In the genomic region with DNA sequence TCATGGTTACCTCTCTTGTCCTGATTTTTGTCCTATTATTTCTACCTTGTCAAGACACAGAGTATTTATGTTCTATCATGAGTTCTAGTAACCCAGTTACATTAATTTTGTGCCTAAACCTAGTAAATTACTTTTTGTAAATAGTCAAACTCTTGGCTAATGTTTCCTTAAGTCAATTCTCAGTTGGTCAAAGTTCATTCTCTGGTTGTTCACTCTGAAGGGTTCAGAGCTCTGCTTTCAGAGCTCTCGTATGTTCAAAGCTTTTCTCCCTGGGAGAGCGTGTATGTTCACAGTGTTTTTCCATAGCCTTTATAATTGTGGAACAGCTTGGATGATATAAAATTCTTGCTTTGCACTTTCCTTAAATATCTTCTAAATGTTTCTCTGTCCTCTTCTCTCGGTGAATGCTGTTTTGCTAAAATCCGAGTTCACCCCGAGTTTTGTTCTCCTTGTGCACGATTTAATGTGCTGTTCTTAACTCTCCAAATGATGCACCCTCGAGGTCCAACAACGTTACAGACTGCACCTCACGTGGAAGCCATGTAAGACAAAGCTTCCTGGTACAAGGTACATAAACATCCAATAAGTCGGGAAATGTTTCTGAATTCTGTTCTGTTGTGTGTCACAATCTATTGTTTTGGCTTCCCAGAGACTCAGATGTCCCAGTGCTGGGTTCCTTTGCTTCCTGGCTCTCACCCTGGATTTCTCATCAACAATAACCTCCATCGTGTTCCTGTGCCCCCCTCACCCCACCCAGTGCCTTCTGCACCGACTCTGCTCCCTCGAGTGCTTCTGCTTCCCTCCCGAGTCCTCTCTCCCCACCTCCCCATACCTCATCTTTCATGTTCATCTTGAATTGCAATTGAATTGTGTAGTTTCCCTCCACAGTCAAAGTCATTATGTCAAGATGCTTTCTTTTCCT, we compare ENCODE assay signal across 26 mouse cellular contexts.
A peak's percentile ranks its signal among the peaks of the same experiment; 100 is the strongest.
DNase-seq lines count a peak whose midpoint lies in the region; ATAC-seq and TF ChIP-seq lines count a peak whose summit lies in the region.
"Had no signal": no experiment of that assay in that cellular context is flagged by ENCODE, and none has a peak within 500 bp of the region (broad histone marks: within the 10 kb centered on the region; RNA-seq: fewer than 3 reads in every experiment).

No protein-coding gene starts in this region.

- TF ChIP-seq CTCF in liver, adult 2 months (IDR thresholded peaks at IDR 0.05; ENCODE audit: low read depth, low read length) = no peak
- TF ChIP-seq CTCF in cortical plate, adult 2 months (IDR thresholded peaks at IDR 0.05; ENCODE audit: extremely low read depth, insufficient read depth, low read length) = no peak

- no peak overlapping the region for H3K4me2 ChIP-seq in intestine, embryonic 16.5 days (ENCODE audit: low read depth, low read length)
- H3K4me2 ChIP-seq in intestine, embryonic 15.5 days (replicated peaks) = no peak overlapping the region
- H3K4me2 ChIP-seq: embryonic facial prominence, embryonic 12.5 days; forebrain, embryonic 12.5 days; heart, embryonic 12.5 days; liver, embryonic 12.5 days; midbrain, embryonic 11.5 days; neural tube, embryonic 15.5 days had no signal

- no peak overlapping the region for H3K9ac ChIP-seq in intestine, embryonic 16.5 days (ENCODE audit: low read depth, low read length)
- H3K9ac ChIP-seq in intestine, embryonic 15.5 days = no peak overlapping the region
- H3K9ac ChIP-seq in liver, adult 2 months (ENCODE audit: low read depth, low read length) = no peak overlapping the region
- H3K9ac ChIP-seq: embryonic facial prominence, embryonic 12.5 days; forebrain, embryonic 12.5 days; heart, embryonic 12.5 days; liver, embryonic 12.5 days; neural tube, embryonic 15.5 days had no signal

- H3K4me3 ChIP-seq in intestine, embryonic 16.5 days (ENCODE audit: low read length) = no peak overlapping the region
- no peak overlapping the region for H3K4me3 ChIP-seq in intestine, embryonic 15.5 days (replicated peaks)
- H3K4me3 ChIP-seq in liver, adult 2 months (ENCODE audit: insufficient read depth, low read depth, low read length) = no peak overlapping the region
- H3K4me3 ChIP-seq in cortical plate, adult 2 months (ENCODE audit: insufficient read depth, low read length) = no peak overlapping the region
- H3K4me3 ChIP-seq: embryonic facial prominence, embryonic 12.5 days; forebrain, embryonic 12.5 days; heart, embryonic 12.5 days; liver, embryonic 12.5 days; neural tube, embryonic 15.5 days had no signal

- no peaks in the 10 kb centered on the region for H3K36me3 ChIP-seq in intestine, embryonic 16.5 days (ENCODE audit: control insufficient read depth, insufficient read depth, low read length)
- H3K36me3 ChIP-seq in intestine, embryonic 15.5 days = no peaks in the 10 kb centered on the region
- H3K36me3 ChIP-seq in liver, adult 2 months (ENCODE audit: control insufficient read depth, insufficient read depth, low read length) = no peaks in the 10 kb centered on the region
- H3K36me3 ChIP-seq: embryonic facial prominence, embryonic 12.5 days; forebrain, embryonic 12.5 days; G1E; heart, embryonic 12.5 days; liver, embryonic 12.5 days; neural tube, embryonic 15.5 days had no signal

- no peak overlapping the region for H3K27ac ChIP-seq in intestine, embryonic 16.5 days (ENCODE audit: low read length)
- no peak overlapping the region for H3K27ac ChIP-seq in intestine, embryonic 15.5 days
- H3K27ac ChIP-seq in liver, adult 2 months (replicated peaks; ENCODE audit: insufficient read depth, low read depth, low read length) = no peak overlapping the region
- peak overlapping the region; percentile 45; the same call in 1 of the 2 replicates for H3K27ac ChIP-seq in cortical plate, adult 2 months (ENCODE audit: insufficient read depth, low read length)
- H3K27ac ChIP-seq: embryonic facial prominence, embryonic 12.5 days; forebrain, embryonic 12.5 days; hindbrain, postnatal 0 days; liver, embryonic 12.5 days; neural tube, embryonic 15.5 days had no signal

- peak; percentile 14 for DNase-seq in kidney, postnatal 14 days
- no peak for DNase-seq in kidney, postnatal 25 days
- DNase-seq in liver, adult 2 months (ENCODE audit: extremely low read depth, low read depth, low spot score) = peak; percentile 83
- no peak for DNase-seq in liver
- DNase-seq: B cell, adult 2 months; cerebellum, adult 18-20 months; cerebellum, postnatal 14 days; gastrocnemius, postnatal 14 days; heart, adult 18-20 months; heart, postnatal 14 days; lung, adult 2 months; lung, postnatal 14 days; spleen, adult 18-20 months had no signal

- H3K9me3 ChIP-seq in intestine, embryonic 16.5 days (ENCODE audit: control insufficient read depth, low read length) = no peaks in the 10 kb centered on the region
- H3K9me3 ChIP-seq in intestine, embryonic 15.5 days = no peaks in the 10 kb centered on the region
- H3K9me3 ChIP-seq: embryonic facial prominence, embryonic 12.5 days; forebrain, embryonic 12.5 days; G1E; heart, embryonic 12.5 days; liver, embryonic 12.5 days; neural tube, embryonic 15.5 days had no signal

- 0 out of 2 replicates have a peak, but pooled peaks have one; percentile 45 for ATAC-seq in intestine, embryonic 16.5 days
- no peak for ATAC-seq in intestine, embryonic 15.5 days
- ATAC-seq: hindbrain, postnatal 0 days; liver, embryonic 12.5 days; Patski had no signal

- H3K79me2 ChIP-seq in liver, adult 2 months (ENCODE audit: control insufficient read depth, insufficient read depth, low read length) = no peaks in the 10 kb centered on the region

- 70% methylated on average over 14 of the region's 14 CpGs for WGBS in intestine, embryonic 16.5 days
- WGBS in intestine, embryonic 15.5 days = 67% methylated on average over 14 of the region's 14 CpGs
- 68% methylated on average over 14 of the region's 14 CpGs for WGBS in liver, adult 2 months

- H3K4me1 ChIP-seq in intestine, embryonic 16.5 days (ENCODE audit: control insufficient read depth, insufficient read depth, low read length) = 0 out of 2 replicates have a peak, but pooled peaks cover 4% of the 10 kb centered on the region
- no peaks in the 10 kb centered on the region for H3K4me1 ChIP-seq in intestine, embryonic 15.5 days (replicated peaks)
- peaks cover 22% of the 10 kb centered on the region for H3K4me1 ChIP-seq in liver, adult 2 months (ENCODE audit: control insufficient read depth, insufficient read depth, low read length)
- H3K4me1 ChIP-seq in cortical plate, adult 2 months (ENCODE audit: control insufficient read depth, insufficient read depth, low read length) = peaks cover 4% of the 10 kb centered on the region; the same call in 1 of the 2 replicates
- H3K4me1 ChIP-seq: neural tube, embryonic 15.5 days had no signal

- H3K27me3 ChIP-seq in intestine, embryonic 16.5 days (replicated peaks; ENCODE audit: control insufficient read depth, insufficient read depth, low read length) = no peaks in the 10 kb centered on the region
- no peaks in the 10 kb centered on the region for H3K27me3 ChIP-seq in intestine, embryonic 15.5 days (replicated peaks)
- H3K27me3 ChIP-seq in liver, adult 2 months (ENCODE audit: control insufficient read depth, insufficient read depth, low read length) = no peaks in the 10 kb centered on the region
- H3K27me3 ChIP-seq: CH12.LX; embryonic facial prominence, embryonic 12.5 days; forebrain, embryonic 12.5 days; heart, embryonic 12.5 days; liver, embryonic 12.5 days; neural tube, embryonic 15.5 days; Patski had no signal

- no peak for TF ChIP-seq POLR2A in liver, adult 2 months (IDR thresholded peaks at IDR 0.05; ENCODE audit: extremely low read depth, insufficient read depth, low read length)
- no peak for TF ChIP-seq POLR2A in cortical plate, adult 2 months (IDR thresholded peaks at IDR 0.05; ENCODE audit: extremely low read depth, insufficient read depth, low read length)

Comparison
In these comparisons a context has a peak if more than half of its experiments do, and no peak if none do; other contexts are left out.
1. DNase-seq: peak in kidney, postnatal 14 days (single experiment) and liver, adult 2 months (single experiment); none in kidney, postnatal 25 days (0 of 2) and liver (single experiment).